Mouse (Mus musculus) G1E (cell line): ENCODE measurements around the gene 4933411K16Rik. TPM values are rescaled to one million over a fixed set of nuclear protein-coding genes. Genes with fewer than 3 reads are reported as not detected.
A peak's percentile ranks its signal among the peaks of the same experiment; 100 is the strongest.

Experiments used
- ATAC-seq: 2 replicates; pipeline ENCODE4 v1.8.0; 2016; ENCODE audit warnings: mild to moderate bottlenecking; ENCODE audit not compliant: insufficient number of reproducible peaks, poor library complexity, low FRiP score, severe bottlenecking; ENCODE audit errors: extremely low read depth
- DNase-seq: peaks from one replicate; pipeline ENCODE4 v3.0.0; 2012; ENCODE audit warnings: low spot score
- H3K27me3 ChIP-seq: 2 replicates; pipeline ENCODE4 v1.6.1; 2012; ENCODE audit warnings: mild to moderate bottlenecking, low read length, inconsistent platforms; ENCODE audit not compliant: insufficient read depth
- H3K36me3 ChIP-seq: replicated peaks from 2 replicates; pipeline ENCODE3; 2012; ENCODE audit warnings: mild to moderate bottlenecking, inconsistent platforms
- H3K4me1 ChIP-seq: 2 replicates; pipeline ENCODE4 v1.6.1; 2012; ENCODE audit warnings: low read depth, low read length, inconsistent platforms, mixed read lengths; ENCODE audit not compliant: insufficient read depth
- H3K4me3 ChIP-seq: 2 replicates; pipeline ENCODE4 v1.5.1; 2012; ENCODE audit warnings: low read depth, mild to moderate bottlenecking, inconsistent platforms, low read length, moderate library complexity, mixed read lengths
- H3K9me3 ChIP-seq: replicated peaks from 2 replicates; pipeline ENCODE4 v1.6.1; 2012; ENCODE audit warnings: inconsistent platforms
- CTCF ChIP-seq: IDR thresholded peaks from 2 replicates; pipeline ENCODE4 v1.5.1; 2012; ENCODE audit warnings: low read depth, low read length, inconsistent platforms, mixed read lengths
- GATA1 ChIP-seq: IDR thresholded peaks from 2 replicates; pipeline ENCODE4 v1.6.1; 2012; ENCODE audit warnings: borderline replicate concordance, low read length, inconsistent platforms, mixed read lengths
- GATA2 ChIP-seq: IDR thresholded peaks from 2 replicates; pipeline ENCODE4 v1.6.1; 2012; ENCODE audit warnings: low read depth, low read length, inconsistent platforms, borderline replicate concordance
- POLR2AphosphoS5 ChIP-seq: IDR thresholded peaks from 2 replicates; pipeline ENCODE4 v1.6.1; 2012; ENCODE audit warnings: low read depth, low read length, inconsistent platforms; ENCODE audit not compliant: insufficient replicate concordance
- TAL1 ChIP-seq: conservative IDR thresholded peaks from 2 replicates; pipeline ENCODE4 v1.6.1; 2012; ENCODE audit warnings: low read depth, low read length, inconsistent platforms, mixed read lengths
- polyA plus RNA-seq: library from polyadenylated mRNA; stranded (reverse); fragments of >175 nt; gene quantifications from 2 replicates; pipeline ENCODE4 v1.2.3, GENCODE M21; 2012
- total RNA-seq, 2 experiments: library from RNA; stranded (forward) in 1 of 2; stranded (reverse) in 1 of 2; fragments of 200-1000 nt in 1 of 2; fragments of >200 nt in 1 of 2; fragmentation: Nextera tagmentation in 1 of 2; gene quantifications; 2 replicates each; pipeline ENCODE4 v1.2.3; 2014 to 2017

The 4933411K16Rik gene
- total and polyA plus RNA-seq, 3 experiments: not detected

DNA sequence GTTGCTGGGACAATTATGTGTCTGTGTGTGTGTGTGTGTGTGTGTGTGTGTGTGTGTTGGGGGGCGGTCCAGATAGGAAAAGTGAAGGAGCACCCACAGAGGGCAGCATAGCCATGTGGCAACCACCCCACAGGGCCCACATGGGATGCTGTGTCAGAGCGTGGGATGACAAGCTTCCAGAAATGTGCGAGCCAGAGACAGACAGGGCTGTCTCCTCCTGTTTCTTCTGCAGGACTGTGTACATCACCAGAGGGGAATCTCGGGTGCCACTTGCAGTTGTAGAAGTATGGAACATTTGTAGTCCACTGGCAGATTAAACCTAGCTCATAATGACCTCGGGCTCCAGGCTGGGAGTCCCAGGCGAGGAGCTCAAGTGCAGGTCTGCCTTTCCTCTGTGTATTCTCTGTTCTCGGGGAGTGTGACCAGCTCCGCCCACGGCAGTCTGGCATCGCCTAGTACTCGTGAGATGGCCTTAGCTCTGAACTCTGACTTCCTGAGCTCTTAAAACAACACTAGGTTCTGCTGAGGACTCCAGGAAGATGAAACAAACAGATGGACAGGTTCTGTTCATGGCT, 17.1 kb upstream of the 4933411K16Rik start:
- peaks cover 13% of the 10 kb centered on the region for H3K4me1 ChIP-seq
- no peak overlapping the region for H3K4me3 ChIP-seq
- no peaks in the 10 kb centered on the region for H3K36me3 ChIP-seq
- no peaks in the 10 kb centered on the region for H3K9me3 ChIP-seq
- DNase-seq (no peak), ATAC-seq (no peak)
- H3K27me3 ChIP-seq: peaks cover 45% of the 10 kb centered on the region
- TF ChIP-seq TAL1 (no peak), POLR2AphosphoS5 (no peak), GATA1 (no peak), CTCF (no peak), GATA2 (no peak)

GRCm38 (mm10) chr19:42035456-42036248, 16.4 kb upstream of the 4933411K16Rik start, which contains the start of gene Ankrd2:
Gene Ankrd2 (plus strand): TSS chr19:42036000.
- peaks cover 13% of the 10 kb centered on the region for H3K4me1 ChIP-seq
- no peaks in the 10 kb centered on the region for H3K9me3 ChIP-seq
- H3K27me3 ChIP-seq: peaks cover 45% of the 10 kb centered on the region
- H3K36me3 ChIP-seq: no peaks in the 10 kb centered on the region
- H3K4me3 ChIP-seq: no peak within 1 kb of the TSS
- peak; percentile 44 for DNase-seq
- ATAC-seq: no peak; the same call in 1 of the 2 replicates
- TF ChIP-seq TAL1 (no peak), POLR2AphosphoS5 (no peak), CTCF (peak; percentile 67), GATA2 (no peak), GATA1 (no peak)

- Histone ChIP-seq H3K27me3 (peaks cover 41% of the 10 kb centered on the region), H3K9me3 (no peaks in the 10 kb centered on the region), H3K4me3 (no peak overlapping the region), H3K4me1 (peaks cover 13% of the 10 kb centered on the region), H3K36me3 (no peaks in the 10 kb centered on the region)
- ATAC-seq (no peak), DNase-seq (no peak)
- no peak for TF ChIP-seq TAL1
These were observed 15.7 kb upstream of the 4933411K16Rik start for GRCm38 (mm10) chr19:42036357-42036756.

DNA sequence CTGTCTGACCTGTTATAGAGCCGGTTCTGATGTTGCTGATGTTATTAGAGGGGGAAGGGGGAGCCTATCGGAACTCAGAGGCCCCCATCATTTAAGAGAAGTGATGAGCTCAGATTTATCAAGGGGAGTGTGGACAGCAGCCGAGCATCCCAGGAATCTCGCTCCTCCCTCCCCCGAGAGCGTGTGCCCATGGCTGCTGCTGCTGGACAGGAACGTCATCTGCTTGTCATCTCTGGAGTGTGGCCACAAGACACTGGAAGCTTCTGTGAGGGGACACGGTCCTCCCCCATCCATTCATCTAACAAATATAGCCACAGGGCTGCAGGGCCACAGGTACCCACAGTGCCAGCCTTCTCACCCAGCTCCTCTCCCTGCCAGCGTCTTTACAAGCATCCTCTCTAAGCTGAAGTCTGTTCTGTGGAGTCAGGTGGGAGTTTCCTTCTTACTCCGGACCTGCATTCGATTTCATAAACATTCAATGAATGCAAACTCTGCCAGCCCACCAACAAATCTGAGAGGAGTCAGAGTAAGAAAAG, 14.8 kb upstream of the 4933411K16Rik start:
- no peak overlapping the region for H3K4me3 ChIP-seq
- ATAC-seq (no peak), DNase-seq (no peak)
- H3K4me1 ChIP-seq: peaks cover 13% of the 10 kb centered on the region
- H3K36me3 ChIP-seq: no peaks in the 10 kb centered on the region
- H3K9me3 ChIP-seq: no peaks in the 10 kb centered on the region
- TF ChIP-seq TAL1 (no peak), GATA1 (no peak), GATA2 (no peak)
- peaks cover 43% of the 10 kb centered on the region for H3K27me3 ChIP-seq

DNA sequence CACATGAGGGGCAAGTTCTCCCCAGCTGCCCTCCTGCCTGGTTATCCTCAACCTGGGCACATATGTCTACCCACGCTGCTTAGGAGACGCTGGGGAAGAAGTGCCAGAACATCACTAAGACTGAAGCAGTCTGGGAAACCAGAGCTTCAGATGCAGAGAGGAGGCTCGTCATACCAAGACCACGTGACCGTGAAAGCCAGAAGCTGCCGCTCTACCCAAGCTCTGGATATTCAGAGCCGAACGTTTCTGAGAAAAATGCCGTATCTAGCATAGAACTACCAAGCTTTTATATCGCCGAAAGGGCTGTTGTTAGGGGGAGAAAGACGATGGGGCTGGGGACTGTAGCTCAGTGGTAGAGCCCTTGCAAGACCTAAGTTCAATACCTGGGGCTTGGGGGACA, 13.7 kb upstream of the 4933411K16Rik start:
- no peak for TF ChIP-seq GATA2
- TF ChIP-seq GATA1: no peak
- TF ChIP-seq TAL1: no peak
- no peak for TF ChIP-seq POLR2AphosphoS5
- TF ChIP-seq CTCF: no peak
- H3K27me3 ChIP-seq: peaks cover 46% of the 10 kb centered on the region
- no peaks in the 10 kb centered on the region for H3K9me3 ChIP-seq
- no peaks in the 10 kb centered on the region for H3K36me3 ChIP-seq
- ATAC-seq (no peak), DNase-seq (no peak)
- H3K4me3 ChIP-seq: no peak overlapping the region
- H3K4me1 ChIP-seq: peaks cover 13% of the 10 kb centered on the region

DNA sequence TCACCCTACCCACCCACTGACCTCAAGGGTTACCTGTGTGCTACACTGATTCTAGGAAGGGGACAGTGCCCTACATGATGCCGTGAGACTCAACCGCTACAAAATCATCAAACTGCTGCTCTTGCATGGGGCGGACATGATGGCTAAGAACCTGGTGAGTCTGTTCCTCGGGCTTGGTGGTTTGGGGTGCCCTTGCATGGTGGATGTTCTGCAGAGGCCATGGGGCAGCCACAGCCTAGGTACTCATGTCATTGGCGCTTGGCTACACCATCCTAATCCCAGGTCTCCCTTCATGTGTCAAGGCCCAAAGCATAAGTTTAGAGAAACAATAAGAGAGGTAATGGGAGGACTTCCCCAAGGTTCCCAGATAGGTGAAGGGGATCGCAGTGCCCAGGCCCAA, 8.1 kb upstream of the 4933411K16Rik start:
- no peaks in the 10 kb centered on the region for H3K9me3 ChIP-seq
- TF ChIP-seq GATA1: no peak
- TF ChIP-seq TAL1: no peak
- no peak for TF ChIP-seq POLR2AphosphoS5
- TF ChIP-seq CTCF: no peak
- TF ChIP-seq GATA2: no peak
- no peaks in the 10 kb centered on the region for H3K36me3 ChIP-seq
- H3K4me1 ChIP-seq: no peaks in the 10 kb centered on the region
- H3K4me3 ChIP-seq: no peak overlapping the region
- ATAC-seq (no peak), DNase-seq (no peak)
- peaks cover 41% of the 10 kb centered on the region for H3K27me3 ChIP-seq
